Mouse (Mus musculus) thymus, adult 2 months (tissue): ENCODE measurements around the gene Cdx2.

Experiments used
- CTCF ChIP-seq: fragments of 200-500 bp; IDR thresholded peaks from 2 replicates; pipeline ENCODE4 v1.5.1; 2012; ENCODE audit warnings: mild to moderate bottlenecking, control low read depth, low read length, moderate library complexity, borderline replicate concordance; ENCODE audit not compliant: control insufficient read depth, poor library complexity, insufficient read depth; ENCODE audit errors: extremely low read depth
- POLR2A ChIP-seq: fragments of 200-500 bp; IDR thresholded peaks from 2 replicates; pipeline ENCODE4 v1.6.1; 2012; ENCODE audit warnings: mild to moderate bottlenecking, low read length, control low read depth, moderate library complexity; ENCODE audit not compliant: control insufficient read depth, poor library complexity, insufficient read depth; ENCODE audit errors: extremely low read depth

GRCm38 (mm10) chr5:147314646-147315431 is 7.8 kb upstream of the Cdx2 start:
- TF ChIP-seq CTCF (no peak), POLR2A (no peak)
